Mouse (Mus musculus): ENCODE data around the gene Tacr2.

Gene Tacr2

DNA sequence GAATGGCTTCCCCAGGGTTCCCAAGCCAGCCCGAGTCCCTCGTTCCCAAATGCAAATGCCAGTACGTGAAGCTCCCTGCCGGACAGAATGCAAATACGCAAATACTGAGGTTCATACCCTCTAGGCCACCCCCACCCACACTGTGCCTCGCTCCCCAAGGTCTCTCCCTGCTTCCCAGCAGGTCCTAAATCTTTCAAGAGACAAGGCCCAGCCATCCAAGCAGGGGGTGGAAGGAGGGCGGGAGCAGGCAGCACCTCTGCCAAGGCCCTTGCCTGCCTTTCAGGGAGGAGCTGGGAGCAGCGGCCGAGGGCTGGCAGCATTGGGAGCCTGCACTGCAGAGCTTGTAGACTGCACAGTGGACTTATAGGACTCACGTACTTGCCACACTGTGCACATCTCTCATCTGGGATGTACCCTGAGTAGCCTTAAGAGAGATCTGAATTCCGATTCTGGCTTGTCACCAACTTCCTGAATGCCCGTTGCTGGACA lies at the start of gene Tacr2:
Tacr2 (plus strand) TSS at position 439 of the 489 bp plus-strand sequence.
- DNase-seq (ENCODE audit: low spot score) = no peak

DNA sequence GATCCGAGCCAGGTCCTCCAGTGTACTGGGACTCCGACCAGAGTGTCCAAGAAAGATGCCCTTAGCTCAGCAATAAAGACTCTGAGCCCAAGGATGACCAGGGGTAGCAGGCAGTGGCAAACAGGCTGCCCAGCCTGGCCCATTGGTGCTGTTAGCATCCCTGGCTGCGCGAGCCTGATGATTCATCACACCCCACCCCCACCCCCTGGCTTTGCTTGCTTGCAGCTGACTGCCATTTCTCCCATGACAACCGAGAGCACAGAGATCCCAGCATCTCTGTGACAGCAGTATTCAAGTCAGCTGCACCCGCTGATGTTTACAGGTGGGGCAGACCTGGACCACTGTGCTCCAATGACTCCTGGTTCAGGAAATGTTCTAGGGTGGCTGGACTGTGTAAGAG lies 49.7 kb upstream of the Tacr2 start:
- DNase-seq (ENCODE audit: low spot score) = no peak

DNA sequence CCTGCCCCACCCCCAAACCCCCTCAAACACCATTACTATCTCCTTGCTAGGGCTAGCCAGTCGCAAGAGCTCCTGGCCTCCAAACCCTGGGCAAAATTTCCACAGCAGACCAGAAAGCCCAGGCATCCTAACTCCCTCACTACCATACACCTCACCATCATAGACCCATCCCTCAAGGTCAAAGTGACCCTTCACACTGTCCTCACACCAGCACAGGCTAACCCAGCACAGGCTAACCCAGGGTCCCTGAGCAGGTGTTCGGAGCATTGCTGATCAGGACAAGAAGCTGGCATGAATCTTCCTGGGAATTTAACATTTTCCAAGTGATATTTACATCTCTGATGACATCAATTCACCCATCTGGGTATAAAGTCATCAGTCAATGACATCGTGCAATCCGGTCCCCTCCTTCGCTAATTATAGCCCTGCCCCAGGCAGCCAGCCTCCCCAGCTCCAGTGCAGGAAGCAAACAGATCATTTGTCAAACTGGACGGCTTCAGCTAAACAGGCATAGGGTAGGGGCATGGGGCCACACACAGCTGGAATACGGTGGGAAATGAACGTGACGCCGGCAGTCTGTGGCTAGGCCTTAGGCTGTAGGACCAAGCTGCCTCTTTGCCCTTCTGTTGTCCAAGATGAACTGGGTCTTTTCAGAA lies 43.9 kb upstream of the Tacr2 start:
- no peak for DNase-seq (ENCODE audit: low spot score)

DNA sequence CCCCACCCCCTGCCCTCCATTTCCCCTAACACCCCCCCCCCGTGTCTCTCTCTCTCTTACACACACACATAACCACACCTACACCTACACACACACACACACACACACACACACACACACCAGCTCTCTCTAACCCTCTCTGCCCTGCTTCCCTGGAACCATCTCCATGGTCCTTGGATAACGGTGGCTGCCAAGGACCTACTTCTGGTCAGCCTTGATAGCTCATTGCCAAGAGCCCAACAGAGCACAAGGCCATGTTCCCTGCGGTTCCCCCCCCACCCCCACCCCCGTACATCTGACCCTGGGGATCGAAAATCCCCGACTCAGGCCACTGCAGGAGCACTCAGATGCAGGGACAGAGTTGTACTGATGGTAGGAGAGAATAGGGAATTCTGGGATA lies 40.9 kb upstream of the Tacr2 start:
- DNase-seq (ENCODE audit: low spot score) = no peak

DNA sequence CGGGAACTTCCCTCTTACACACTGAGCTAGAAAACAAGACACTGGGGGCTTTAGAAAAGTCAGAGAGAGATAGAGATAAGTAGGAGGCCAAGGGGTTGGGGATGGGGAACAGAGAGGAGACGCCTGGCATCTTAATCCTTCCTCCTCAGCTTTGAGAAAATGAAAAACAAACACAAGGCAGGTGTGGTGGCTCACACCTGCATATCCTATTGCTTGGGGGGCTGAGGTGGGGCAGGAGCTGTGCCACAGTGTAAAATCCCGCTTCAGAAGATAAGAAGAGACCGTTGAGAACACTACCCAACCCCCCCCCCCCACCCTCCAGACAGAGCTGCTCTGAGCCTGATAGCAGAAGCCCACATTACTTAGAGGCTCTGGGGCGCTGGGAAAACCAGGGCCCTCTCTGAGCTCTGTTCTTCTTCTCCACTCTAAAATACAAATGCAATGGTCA lies 37.0 kb upstream of the Tacr2 start:
- no peak for DNase-seq (ENCODE audit: low spot score)

DNA sequence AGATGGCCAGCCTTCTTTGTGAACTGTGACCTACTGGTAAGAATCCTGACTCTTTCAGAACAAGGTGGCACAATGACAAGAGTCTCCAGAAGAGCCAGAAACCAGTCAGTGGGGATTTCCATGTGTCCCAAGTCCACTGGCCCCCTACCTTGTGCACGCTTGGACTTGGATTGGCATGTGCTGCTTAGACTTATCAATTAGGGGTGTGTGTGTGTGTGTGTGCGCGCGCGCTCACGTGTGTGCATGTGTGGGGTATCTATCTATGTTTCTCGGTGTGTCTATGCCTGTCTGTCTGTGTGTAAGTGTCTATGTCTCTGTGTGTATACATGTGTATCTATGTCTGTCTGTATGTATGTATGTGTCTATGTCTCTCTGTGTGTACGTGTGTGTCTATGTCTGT lies 36.6 kb upstream of the Tacr2 start:
- DNase-seq (ENCODE audit: low spot score) = no peak

DNA sequence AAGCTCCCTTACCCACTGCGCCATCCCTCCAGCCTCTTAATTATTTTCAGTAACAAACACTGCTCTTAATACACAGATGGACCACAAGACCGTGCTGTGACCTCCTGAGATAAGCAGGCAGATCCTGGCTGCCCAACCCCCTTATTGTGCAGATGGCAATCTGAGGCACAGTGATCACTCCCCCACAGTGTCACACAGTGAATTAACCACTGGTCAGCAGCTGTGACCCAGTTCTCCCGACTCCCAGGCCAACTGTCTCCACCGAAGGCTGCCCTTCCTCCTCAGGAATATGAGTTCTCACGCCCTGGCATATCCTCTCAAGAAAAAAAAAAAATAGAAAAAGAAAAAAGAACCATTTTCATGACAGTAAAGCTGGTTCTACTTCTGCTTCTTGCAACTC lies 35.6 kb upstream of the Tacr2 start:
- no peak for DNase-seq (ENCODE audit: low spot score)

DNA sequence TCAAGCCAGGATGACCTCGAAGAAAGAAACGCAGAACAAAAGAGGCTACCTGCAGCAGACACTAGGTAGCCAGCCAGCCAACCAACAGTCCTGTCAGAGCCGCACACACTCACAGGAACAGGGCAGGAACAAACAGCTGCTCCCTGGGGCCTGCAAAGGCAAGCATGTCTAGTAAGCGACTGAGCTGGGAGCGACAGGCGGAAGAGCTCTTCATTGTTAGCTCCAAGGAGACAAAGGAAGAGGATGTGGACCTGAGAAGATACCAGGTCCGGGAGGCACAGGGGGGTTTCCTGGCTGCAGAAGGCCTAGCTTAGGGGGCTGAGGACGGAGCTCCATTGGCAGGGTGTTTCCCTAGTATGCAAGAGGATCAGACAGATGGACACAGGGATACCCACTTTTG lies 35.0 kb upstream of the Tacr2 start:
- no peak for DNase-seq (ENCODE audit: low spot score)

DNA sequence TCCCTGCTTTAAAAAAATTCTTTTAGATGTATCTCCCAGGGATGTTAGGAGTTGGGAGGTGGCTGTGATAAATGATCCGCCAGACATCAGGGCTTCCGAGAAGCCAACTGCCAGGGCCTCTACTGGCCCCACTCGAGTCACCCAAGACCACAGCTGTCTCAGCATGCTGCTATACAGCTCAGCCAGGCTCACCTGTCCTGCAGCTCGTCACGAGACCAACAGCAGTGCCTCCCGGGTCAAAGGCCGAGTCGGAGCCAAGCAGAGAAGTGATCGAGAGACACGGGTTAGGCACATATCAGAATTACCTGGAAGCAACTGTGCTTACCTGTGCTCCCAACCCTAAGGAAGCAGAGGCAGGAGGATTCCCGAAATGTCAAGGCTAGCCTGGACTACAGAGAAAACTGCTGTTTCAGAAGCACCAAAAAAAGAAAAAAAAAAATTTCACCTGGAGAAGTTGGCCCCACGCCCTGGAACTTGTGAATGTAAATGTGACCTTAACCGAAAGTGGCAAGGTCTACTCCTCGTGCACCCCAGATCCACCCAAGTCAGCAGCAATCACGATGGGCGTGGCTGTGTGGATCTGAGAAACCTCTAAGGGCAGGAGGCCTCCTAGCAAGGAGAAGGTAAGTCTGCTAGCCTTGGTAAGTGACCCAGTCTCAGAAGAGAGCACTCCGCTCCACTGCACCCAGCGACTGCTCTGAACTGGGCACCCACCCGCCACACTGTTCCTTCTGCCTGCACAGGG lies 34.0 kb upstream of the Tacr2 start:
- DNase-seq (ENCODE audit: low spot score) = no peak

DNA sequence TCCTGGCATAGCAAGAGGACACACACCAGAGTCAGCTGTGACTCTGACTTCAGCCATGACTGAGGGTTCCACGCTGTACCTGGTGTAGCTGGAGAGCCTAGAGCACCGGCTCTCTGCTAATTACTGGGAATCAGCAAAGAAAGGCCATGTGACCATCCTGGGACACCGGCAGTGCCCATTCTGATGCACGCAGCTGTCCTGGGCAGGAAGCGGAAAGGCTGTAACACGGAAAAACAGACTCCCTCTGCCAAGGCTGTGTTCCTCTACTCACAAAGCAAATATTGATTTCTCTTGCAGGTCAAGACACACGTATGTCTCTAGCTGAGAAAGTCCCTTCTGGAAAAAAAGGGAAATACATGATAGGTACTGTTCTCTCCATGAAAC lies 33.5 kb upstream of the Tacr2 start:
- DNase-seq (ENCODE audit: low spot score) = peak; percentile 35

DNA sequence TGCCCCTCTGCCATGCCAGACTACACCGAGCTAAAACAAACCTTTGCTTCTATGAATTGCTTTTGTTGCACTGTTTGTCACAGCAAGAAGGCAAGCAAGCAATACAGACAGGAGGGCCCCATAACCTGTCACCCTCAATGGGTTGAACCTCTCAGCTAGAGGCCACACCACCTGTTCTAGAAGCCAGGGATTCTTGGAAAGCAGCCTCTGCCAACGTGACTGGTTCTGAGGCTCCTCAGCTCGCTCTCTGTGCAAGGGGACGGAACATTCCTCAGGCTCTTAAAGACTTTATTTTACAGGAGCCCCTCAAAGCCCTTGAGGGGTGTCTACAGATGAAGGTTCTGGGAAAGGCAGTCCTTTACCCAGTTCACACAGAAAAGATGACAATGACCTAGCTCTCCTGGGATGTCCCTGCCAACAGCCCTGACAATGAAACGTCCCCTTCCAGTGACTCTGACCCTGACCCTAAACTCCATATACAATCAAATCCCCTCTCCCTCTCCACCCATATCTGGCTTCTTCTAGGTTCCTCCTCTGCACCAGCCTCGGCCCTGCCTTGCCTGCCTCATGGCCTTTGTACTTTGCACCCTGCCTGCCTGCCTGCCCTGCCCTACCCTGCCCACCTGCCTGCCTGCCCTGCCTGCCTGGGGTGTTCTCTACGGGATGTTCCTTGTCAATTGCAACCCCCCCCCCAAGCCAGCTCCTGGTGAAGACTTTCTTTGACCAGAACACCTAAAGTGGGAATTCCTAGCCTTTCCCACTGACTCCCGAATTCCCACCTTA lies 31.3 kb upstream of the Tacr2 start:
- DNase-seq (ENCODE audit: low spot score) = no peak

DNA sequence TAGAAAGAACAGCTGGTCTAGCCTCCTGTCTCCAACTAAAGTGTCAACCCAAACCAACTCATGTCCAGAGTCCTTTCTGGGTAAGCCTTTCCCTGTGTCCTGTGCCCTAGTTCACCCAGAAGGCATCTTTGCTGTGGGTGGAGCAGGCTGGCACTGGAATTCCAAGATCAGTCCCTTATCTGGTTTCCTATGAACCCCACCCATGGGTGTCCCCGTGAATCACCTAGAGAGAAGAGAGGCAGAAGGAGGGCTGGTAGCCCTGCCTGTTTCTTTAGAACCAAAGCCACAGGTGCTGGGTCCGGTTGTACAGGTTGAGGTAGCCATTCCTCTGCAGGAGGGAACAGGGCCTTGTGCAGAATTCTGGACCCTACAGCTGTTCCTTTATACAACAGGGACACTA lies 30.6 kb upstream of the Tacr2 start:
- peak; percentile 61 for DNase-seq (ENCODE audit: low spot score)

DNA sequence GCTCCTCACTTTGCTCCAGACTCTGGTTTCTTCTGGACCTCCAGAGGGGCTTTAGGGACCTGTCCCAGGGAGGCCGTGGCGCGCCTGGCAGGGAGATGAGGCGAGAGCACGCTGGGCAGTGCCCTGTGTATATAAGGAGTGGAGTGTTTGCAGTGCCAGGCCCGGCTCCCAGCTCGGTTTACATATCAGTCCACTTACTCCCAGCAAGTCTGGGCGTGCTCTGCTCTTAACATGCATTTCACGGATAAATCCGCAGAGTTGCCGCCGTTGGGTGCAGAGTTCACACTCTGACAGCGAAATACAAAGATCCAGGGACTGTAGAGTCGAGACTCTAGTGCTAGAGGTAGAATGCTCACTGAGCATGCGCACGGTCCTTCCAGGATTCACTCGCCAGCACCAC lies 29.5 kb upstream of the Tacr2 start:
- DNase-seq (ENCODE audit: low spot score) = peak; percentile 74

DNA sequence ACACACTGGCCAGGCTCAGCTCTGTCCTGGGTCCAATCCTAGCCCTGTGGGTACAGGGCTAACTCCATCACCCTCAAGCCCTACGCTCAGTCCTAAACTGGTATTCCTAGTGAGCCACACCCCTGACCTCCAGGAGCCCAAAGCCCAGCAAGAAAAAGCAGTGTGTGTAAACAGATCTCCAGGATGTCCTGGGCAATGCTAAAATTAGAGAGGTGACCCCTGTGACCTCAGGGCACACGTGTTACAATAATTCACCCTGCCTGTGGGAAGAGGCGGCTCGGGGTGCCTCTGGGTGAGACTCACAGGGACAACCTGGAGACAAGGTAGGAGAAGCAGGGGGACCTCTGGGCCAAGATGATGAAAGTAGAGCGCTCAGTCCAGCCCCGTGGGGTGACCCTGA lies 28.0 kb upstream of the Tacr2 start:
- DNase-seq (ENCODE audit: low spot score) = no peak

DNA sequence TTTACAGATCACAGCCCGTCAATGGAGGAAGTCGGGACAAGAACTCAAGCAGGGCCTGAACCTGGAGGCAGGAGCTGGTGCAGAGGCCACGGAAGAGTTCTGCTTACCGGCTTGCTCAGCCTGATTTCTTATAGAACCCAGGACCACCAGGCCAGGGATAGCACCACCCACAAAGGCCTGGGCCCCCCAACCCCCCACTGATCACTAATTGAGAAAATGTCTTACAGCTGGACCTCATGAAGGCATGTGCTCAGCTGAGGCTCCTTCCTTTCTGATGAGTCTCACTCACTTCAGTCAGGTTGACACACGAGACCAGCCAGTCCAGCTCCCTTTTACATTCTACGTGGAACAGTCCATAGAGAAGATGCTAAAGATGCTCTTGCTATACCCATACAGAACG lies 26.4 kb upstream of the Tacr2 start:
- DNase-seq (ENCODE audit: low spot score) = no peak

DNA sequence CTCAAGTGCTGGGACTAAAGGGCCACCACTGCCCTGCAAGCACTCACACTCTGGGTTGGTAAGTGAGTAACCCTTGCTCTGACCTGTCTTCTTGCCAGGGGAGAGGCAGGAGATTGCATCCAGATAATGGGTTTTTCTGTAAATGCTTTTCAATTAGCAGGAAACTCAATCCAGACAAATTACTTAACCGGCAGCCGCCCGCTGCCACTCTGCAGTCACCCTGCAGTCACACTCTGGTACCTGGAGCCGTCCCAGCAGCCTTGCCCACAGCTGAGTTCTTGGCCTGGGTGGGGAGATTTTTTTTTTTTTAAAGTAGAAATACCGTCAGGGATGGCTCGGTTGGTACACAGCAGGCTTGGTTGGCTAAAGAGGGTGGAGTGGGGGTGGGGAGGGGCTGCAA lies 24.1 kb upstream of the Tacr2 start:
- no peak for DNase-seq (ENCODE audit: low spot score)

DNA sequence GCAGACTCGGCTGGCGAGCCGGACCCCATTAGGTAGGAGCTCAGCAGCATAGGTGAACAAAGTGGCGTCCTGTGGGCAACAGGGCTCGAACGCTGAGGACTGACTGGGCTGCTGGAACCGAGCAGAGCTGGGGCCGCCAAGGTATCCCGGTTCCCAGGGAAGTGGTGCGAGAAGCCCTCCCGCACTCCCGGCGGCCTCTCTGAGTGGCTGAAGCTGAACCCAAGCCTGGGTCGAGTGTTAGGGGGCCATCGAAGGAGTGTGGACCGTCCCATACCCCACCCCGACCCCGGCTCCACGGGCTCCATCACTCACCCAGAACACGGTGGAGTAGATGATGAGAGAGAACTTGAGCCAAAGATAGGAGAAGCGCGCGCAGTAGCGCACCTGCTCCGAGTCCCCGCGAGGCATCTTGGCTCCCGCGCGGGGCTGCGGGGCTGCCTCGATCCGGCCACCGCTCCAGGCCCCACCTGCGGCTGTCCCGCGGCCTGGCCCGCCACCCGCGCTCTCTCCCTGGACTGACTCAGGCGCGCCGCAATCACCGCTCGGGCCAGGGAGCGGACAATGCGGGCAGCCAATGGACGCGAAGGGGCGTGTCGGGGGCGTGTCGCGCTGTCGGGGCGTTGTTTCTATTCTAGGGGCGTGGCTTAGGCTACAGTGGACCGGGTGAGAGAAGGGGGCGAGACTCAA lies 21.4 kb upstream of the Tacr2 start, which contains the start of gene Tspan15:
Tspan15 (minus strand) TSS at position 544 of the 687 bp plus-strand sequence.
- DNase-seq (ENCODE audit: low spot score) = peak; percentile 96

DNA sequence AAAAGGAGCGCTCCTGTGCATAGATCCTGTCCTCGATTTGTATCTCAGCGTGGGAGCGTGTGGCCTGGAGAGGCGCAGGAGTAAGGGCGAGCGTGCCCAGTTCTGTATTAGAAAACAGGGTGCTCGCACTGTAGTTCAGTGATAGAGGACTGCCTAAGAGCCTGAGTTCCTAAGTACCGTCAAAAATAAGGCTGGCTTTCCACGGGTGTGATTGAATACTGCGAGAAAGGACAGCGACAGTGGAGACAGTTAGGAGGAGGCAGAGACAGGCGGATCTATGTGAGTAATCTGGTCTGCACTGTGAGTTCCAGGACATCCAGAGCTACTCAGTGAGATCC lies 20.9 kb upstream of the Tacr2 start:
- DNase-seq (ENCODE audit: low spot score) = no peak

DNA sequence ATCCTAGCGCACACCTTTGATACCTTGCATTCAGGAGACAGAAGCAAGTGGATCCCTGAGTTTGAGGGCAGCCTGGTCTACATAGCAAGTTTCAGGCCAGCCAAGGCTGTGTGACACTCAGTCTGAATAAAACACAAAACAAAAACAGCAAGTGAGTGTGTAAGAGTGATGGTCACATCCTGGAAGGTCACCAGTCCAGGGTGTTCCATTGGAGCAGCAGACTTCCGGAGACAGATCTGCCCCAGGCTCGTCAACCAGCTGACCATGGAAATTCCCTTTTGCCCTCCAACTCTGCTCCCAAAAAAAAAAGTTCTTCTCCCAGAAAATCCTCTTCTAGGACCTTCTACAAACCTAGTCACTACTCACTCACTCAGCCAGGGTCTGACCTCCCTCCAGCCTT lies 20.4 kb upstream of the Tacr2 start:
- DNase-seq (ENCODE audit: low spot score) = no peak

DNA sequence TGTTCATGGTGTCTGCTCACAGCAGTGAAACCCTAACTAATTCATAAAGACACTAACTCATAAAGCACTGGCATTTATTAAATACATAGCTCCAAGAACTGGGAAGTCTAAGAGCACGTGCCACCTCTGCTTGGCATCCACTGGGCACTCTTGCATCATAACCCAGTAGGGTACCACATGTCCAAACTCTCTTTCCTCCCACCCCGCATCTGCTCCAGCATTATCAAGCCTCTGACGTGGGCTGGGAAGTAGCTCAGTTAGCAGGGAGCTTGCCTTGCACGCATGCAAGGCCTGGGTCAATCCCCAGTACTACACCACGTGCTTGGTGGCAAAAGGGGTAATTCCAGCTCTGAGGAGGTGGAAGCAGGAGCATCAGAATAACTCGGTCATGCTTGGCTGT lies 16.1 kb upstream of the Tacr2 start:
- no peak for DNase-seq (ENCODE audit: low spot score)

DNA sequence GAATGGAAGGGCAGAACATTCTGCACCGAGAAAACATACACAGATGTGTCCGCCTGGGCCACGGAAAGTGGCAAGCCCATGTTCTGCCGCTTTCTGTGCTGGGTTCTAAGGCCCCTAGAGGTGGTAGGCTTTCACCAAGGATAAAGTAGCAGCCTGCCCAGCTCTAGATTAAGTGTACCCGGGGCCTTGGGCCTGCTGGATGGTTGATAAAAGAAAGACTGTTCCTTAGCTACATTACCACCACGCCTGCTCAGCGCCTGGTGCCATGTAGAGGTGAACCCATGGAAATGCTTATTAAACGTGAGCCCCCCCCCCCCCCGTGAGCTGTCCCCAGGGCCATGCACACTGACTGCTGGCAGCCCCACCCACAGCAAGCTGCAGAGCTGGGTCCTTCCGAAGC lies 15.0 kb upstream of the Tacr2 start:
- DNase-seq (ENCODE audit: low spot score) = no peak

DNA sequence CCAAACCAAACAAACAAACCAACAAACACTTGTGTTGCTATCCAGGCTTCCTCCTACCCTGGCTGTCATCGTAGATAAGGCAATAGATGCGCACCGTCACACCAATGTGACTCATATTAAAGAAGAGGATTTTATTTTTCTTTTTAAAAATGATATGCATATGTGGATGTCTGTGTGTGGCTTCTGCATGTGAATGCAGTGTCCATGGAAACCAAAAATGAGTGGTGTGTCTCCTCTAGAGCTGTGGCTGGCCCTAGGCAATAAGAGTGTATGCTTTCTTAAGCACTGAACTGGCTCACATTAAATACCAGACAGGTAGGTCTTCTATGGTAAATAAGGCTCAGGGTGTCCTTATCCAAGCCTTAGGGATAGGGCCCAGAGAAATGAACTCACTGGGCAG lies 13.6 kb upstream of the Tacr2 start:
- no peak for DNase-seq (ENCODE audit: low spot score)
